8 mouse cellular contexts compared by ENCODE assay signal in genomic region chr10:80679556-80680259, GRCm38 (mm10). TPM values are rescaled to one million over a fixed set of nuclear protein-coding genes. Genes with fewer than 3 reads are reported as not detected.
DNase-seq lines count a peak whose midpoint lies in the region; ATAC-seq lines count a peak whose summit lies in the region.

No protein-coding gene starts in this region.

- H3K4me1 ChIP-seq in kidney, embryonic 15.5 days = peaks cover 45% of the 10 kb centered on the region
- H3K4me1 ChIP-seq in forebrain, embryonic 14.5 days (ENCODE audit: control insufficient read depth, insufficient read depth, low read length) = peaks cover 33% of the 10 kb centered on the region
- H3K4me1 ChIP-seq in liver, embryonic 15.5 days (replicated peaks) = peaks cover 68% of the 10 kb centered on the region

- no peak overlapping the region; the same call in 1 of the 2 replicates for H3K4me2 ChIP-seq in kidney, embryonic 15.5 days
- no peak overlapping the region for H3K4me2 ChIP-seq in forebrain, embryonic 14.5 days (ENCODE audit: low read length)
- peak overlapping the region; percentile 97; the same call in 1 of the 2 replicates for H3K4me2 ChIP-seq in liver, embryonic 15.5 days

- H3K36me3 ChIP-seq in kidney, embryonic 15.5 days = peaks cover 3% of the 10 kb centered on the region; the same call in 1 of the 2 replicates
- peaks cover 12% of the 10 kb centered on the region; the same call in 1 of the 2 replicates for H3K36me3 ChIP-seq in forebrain, embryonic 14.5 days (ENCODE audit: control insufficient read depth, insufficient read depth, low read length)
- peaks cover 9% of the 10 kb centered on the region for H3K36me3 ChIP-seq in liver, embryonic 15.5 days (replicated peaks)

- no peaks in the 10 kb centered on the region for H3K9me3 ChIP-seq in kidney, embryonic 15.5 days (replicated peaks)
- no peaks in the 10 kb centered on the region for H3K9me3 ChIP-seq in forebrain, embryonic 14.5 days (replicated peaks; ENCODE audit: control insufficient read depth, low read length)
- H3K9me3 ChIP-seq in liver, embryonic 15.5 days (replicated peaks) = no peaks in the 10 kb centered on the region

- no peak for ATAC-seq in kidney, embryonic 15.5 days (replicated peaks; ENCODE audit: low FRiP score)
- no peak for ATAC-seq in forebrain, embryonic 14.5 days
- ATAC-seq in liver, embryonic 15.5 days (ENCODE audit: insufficient read depth) = no peak

- peak overlapping the region; percentile 98 for H3K27ac ChIP-seq in kidney, embryonic 15.5 days
- peak overlapping the region; percentile 98 for H3K27ac ChIP-seq in forebrain, embryonic 14.5 days (ENCODE audit: low read depth, low read length)
- peak overlapping the region; percentile 100 for H3K27ac ChIP-seq in liver, embryonic 15.5 days (replicated peaks)

- H3K27me3 ChIP-seq in kidney, embryonic 15.5 days = no peaks in the 10 kb centered on the region
- H3K27me3 ChIP-seq in forebrain, embryonic 14.5 days (replicated peaks; ENCODE audit: control insufficient read depth, insufficient read depth, low read length) = no peaks in the 10 kb centered on the region
- no peaks in the 10 kb centered on the region for H3K27me3 ChIP-seq in liver, embryonic 15.5 days

- WGBS in kidney, embryonic 15.5 days = 25% methylated on average over 9 of the region's 9 CpGs
- 68% methylated on average over 9 of the region's 9 CpGs for WGBS in forebrain, embryonic 14.5 days
- WGBS in liver, embryonic 15.5 days (ENCODE audit: insufficient replicate concordance) = 52% methylated on average over 9 of the region's 9 CpGs

- H3K9ac ChIP-seq in kidney, embryonic 15.5 days = 0 out of 2 replicates have a peak overlapping the region, but pooled peaks have one; percentile 15
- no peak overlapping the region for H3K9ac ChIP-seq in forebrain, embryonic 14.5 days (ENCODE audit: low read length)
- H3K9ac ChIP-seq in liver, embryonic 15.5 days = no peak overlapping the region

- no peak for DNase-seq in kidney, adult 18-20 months
- peak; percentile 98 for DNase-seq in adipocyte (ENCODE audit: low spot score)
- no peak for DNase-seq in forebrain, embryonic 14.5 days (ENCODE audit: low spot score)
- DNase-seq in layer of hippocampus, postnatal 10 days (ENCODE audit: low spot score in 2 of 2) = no peak
- DNase-seq in c-Kit-positive CD71-positive TER-119-positive erythroid progenitor cells, embryonic 14.5 days (ENCODE audit: low spot score) = no peak
- DNase-seq in left cerebral cortex, adult 11 months (ENCODE audit: low spot score) = no peak

- no peak overlapping the region for H3K4me3 ChIP-seq in kidney, embryonic 15.5 days (replicated peaks)
- H3K4me3 ChIP-seq in forebrain, embryonic 14.5 days (ENCODE audit: low read depth, low read length) = no peak overlapping the region
- no peak overlapping the region for H3K4me3 ChIP-seq in liver, embryonic 15.5 days (replicated peaks)

RNA-seq across cellular contexts. Expression of gene Mknk2, which starts 1.8 kb away (rescaled TPM):
- polyA plus RNA-seq in kidney, embryonic 15.5 days (2015; fragmentation: Nextera tagmentation; extraction: Ambion mirVana) = 95.3 and 103 TPM in 2 replicates
- polyA plus RNA-seq in forebrain, embryonic 14.5 days (2014; fragmentation: Nextera tagmentation; extraction: Ambion mirVana) = 43.1 and 49.1 TPM in 2 replicates
- 74.9 and 84.6 TPM in 2 replicates for polyA plus RNA-seq in liver, embryonic 15.5 days (2015; fragmentation: Nextera tagmentation; extraction: Ambion mirVana)
- total RNA-seq in layer of hippocampus, postnatal 10 days (2021) = 10 to 100 TPM; 48.5 to 53.2 TPM

RNA-seq across cellular contexts. Expression of gene Mob3a, which starts 22.1 kb away (rescaled TPM):
- polyA plus RNA-seq in kidney, embryonic 15.5 days (2015; fragmentation: Nextera tagmentation; extraction: Ambion mirVana) = 37.7 and 41.5 TPM in 2 replicates
- polyA plus RNA-seq in forebrain, embryonic 14.5 days (2014; fragmentation: Nextera tagmentation; extraction: Ambion mirVana) = 35.7 and 37.2 TPM in 2 replicates
- polyA plus RNA-seq in liver, embryonic 15.5 days (2015; fragmentation: Nextera tagmentation; extraction: Ambion mirVana) = 28.0 and 31.6 TPM in 2 replicates
- 10 to 100 TPM; 21.2 to 22.5 TPM for total RNA-seq in layer of hippocampus, postnatal 10 days (2021)

RNA-seq across cellular contexts. Expression of gene Izumo4, which starts 22.3 kb away (rescaled TPM):
- 22.8 and 26.2 TPM in 2 replicates for polyA plus RNA-seq in kidney, embryonic 15.5 days (2015; fragmentation: Nextera tagmentation; extraction: Ambion mirVana)
- polyA plus RNA-seq in forebrain, embryonic 14.5 days (2014; fragmentation: Nextera tagmentation; extraction: Ambion mirVana) = 16.0 and 21.5 TPM in 2 replicates
- 7.1 and 8.1 TPM in 2 replicates for polyA plus RNA-seq in liver, embryonic 15.5 days (2015; fragmentation: Nextera tagmentation; extraction: Ambion mirVana)
- 10 to 100 TPM; 51.0 to 69.9 TPM for total RNA-seq in layer of hippocampus, postnatal 10 days (2021)

RNA-seq across cellular contexts. Expression of gene Btbd2, which starts 22.8 kb away (rescaled TPM):
- polyA plus RNA-seq in kidney, embryonic 15.5 days (2015; fragmentation: Nextera tagmentation; extraction: Ambion mirVana) = 78.6 and 83.2 TPM in 2 replicates
- polyA plus RNA-seq in forebrain, embryonic 14.5 days (2014; fragmentation: Nextera tagmentation; extraction: Ambion mirVana) = 42.6 and 52.2 TPM in 2 replicates
- polyA plus RNA-seq in liver, embryonic 15.5 days (2015; fragmentation: Nextera tagmentation; extraction: Ambion mirVana) = 14.4 and 15.9 TPM in 2 replicates
- 10 to 100 TPM; 84.4 to 90.6 TPM for total RNA-seq in layer of hippocampus, postnatal 10 days (2021)

RNA-seq across cellular contexts. Expression of gene Csnk1g2, which starts 57.1 kb away (rescaled TPM):
- 156 and 183 TPM in 2 replicates for polyA plus RNA-seq in kidney, embryonic 15.5 days (2015; fragmentation: Nextera tagmentation; extraction: Ambion mirVana)
- polyA plus RNA-seq in forebrain, embryonic 14.5 days (2014; fragmentation: Nextera tagmentation; extraction: Ambion mirVana) = 35.9 and 49.2 TPM in 2 replicates
- 49.7 and 60.4 TPM in 2 replicates for polyA plus RNA-seq in liver, embryonic 15.5 days (2015; fragmentation: Nextera tagmentation; extraction: Ambion mirVana)
- 100 to 1,000 TPM; 146 to 157 TPM for total RNA-seq in layer of hippocampus, postnatal 10 days (2021)
